Mouse (Mus musculus) lung, postnatal 0 days (tissue): ENCODE results near the gene Slc36a3. TPM values are rescaled to one million over a fixed set of nuclear protein-coding genes. Genes with fewer than 3 reads are reported as not detected.

Source experiments
- ATAC-seq: fragments of 200-750 bp; cut with Nextera tagmentation; 2 replicates; pipeline ENCODE4 v1.8.0; 2017; ENCODE audit warnings: moderate library complexity
- DNase-seq: peaks from one replicate; pipeline ENCODE4 v3.0.0-alpha.2; 2016; ENCODE audit warnings: low spot score
- H3K27ac ChIP-seq: fragments of 300-500 bp; sonication (generic); 2 replicates; pipeline ENCODE4 v1.5.1; 2014; ENCODE audit warnings: antibody characterized with exemption, mild to moderate bottlenecking, low read length, mixed read lengths
- H3K27me3 ChIP-seq: fragments of 300-500 bp; sonication (generic); replicated peaks from 2 replicates; pipeline ENCODE4 v1.6.1; 2014; ENCODE audit warnings: low read length, mixed read lengths; ENCODE audit not compliant: insufficient read depth
- H3K36me3 ChIP-seq: fragments of 300-500 bp; sonication (generic); 2 replicates; pipeline ENCODE4 v1.6.1; 2014; ENCODE audit warnings: low read length, mixed read lengths; ENCODE audit not compliant: insufficient read depth
- H3K4me1 ChIP-seq: fragments of 300-500 bp; sonication (generic); 2 replicates; pipeline ENCODE4 v1.6.1; 2014; ENCODE audit warnings: antibody characterized with exemption, low read depth, low read length, mixed read lengths; ENCODE audit not compliant: insufficient read depth
- H3K4me2 ChIP-seq: fragments of 300-500 bp; sonication (generic); replicated peaks from 2 replicates; pipeline ENCODE4 v1.6.1; 2014; ENCODE audit warnings: low read depth, mild to moderate bottlenecking, low read length, moderate library complexity, mixed read lengths
- H3K4me3 ChIP-seq: fragments of 300-500 bp; sonication (generic); 2 replicates; pipeline ENCODE4 v1.5.1; 2014; ENCODE audit warnings: low read depth, low read length
- H3K9ac ChIP-seq: fragments of 300-500 bp; sonication (generic); replicated peaks from 2 replicates; pipeline ENCODE4 v1.6.1; 2014; ENCODE audit warnings: low read depth, mild to moderate bottlenecking
- H3K9me3 ChIP-seq: fragments of 300-500 bp; sonication (generic); 2 replicates; pipeline ENCODE4 v1.6.1; 2016; ENCODE audit warnings: low read length, mixed read lengths
- CTCF ChIP-seq: IDR thresholded peaks from 2 replicates; pipeline ENCODE4 v1.5.1; 2016; ENCODE audit warnings: antibody characterized with exemption, mild to moderate bottlenecking
- EP300 ChIP-seq: IDR thresholded peaks from 2 replicates; pipeline ENCODE4 v1.6.1; 2016; ENCODE audit warnings: antibody characterized with exemption, mild to moderate bottlenecking, control low read depth
- WGBS: fragments of 180-500 bp; shearing (Covaris S2); extraction: QIAGEN DNeasy Blood & Tissue Kit; methylation state at CpG from one replicate; pipeline ENCODE4 v1.1.7; 2014; 5-methylcytosine and 5-hydroxymethylcytosine counted together
- polyA plus RNA-seq: library from polyadenylated mRNA; unstranded; fragments of >200 nt; fragmentation: Nextera tagmentation; extraction: Ambion mirVana; gene quantifications from 2 replicates; pipeline ENCODE4 v1.2.1, GENCODE M21; 2015

Gene Slc36a3
- polyA plus RNA-seq, 1 experiment from 2014 or later = not detected

- no peaks in the 10 kb centered on the region for H3K4me1 ChIP-seq
- no peak overlapping the region for H3K27ac ChIP-seq
- no peak overlapping the region for H3K4me2 ChIP-seq
- WGBS = 69% methylated on average over 15 of the region's 15 CpGs
- H3K36me3 ChIP-seq = no peaks in the 10 kb centered on the region
- ATAC-seq = no peak
- no peak overlapping the region for H3K9ac ChIP-seq
- TF ChIP-seq EP300 = no peak
- H3K27me3 ChIP-seq = no peaks in the 10 kb centered on the region
- no peaks in the 10 kb centered on the region for H3K9me3 ChIP-seq
- no peak overlapping the region for H3K4me3 ChIP-seq
- no peak for DNase-seq
Measured at GRCm38 (mm10) chr11:55136770-55137547, 14.5 kb downstream of the Slc36a3 start.

- WGBS = 87% methylated on average over 5 of the region's 5 CpGs
- Histone ChIP-seq H3K4me2 (no peak overlapping the region), H3K9me3 (no peaks in the 10 kb centered on the region), H3K4me3 (no peak overlapping the region), H3K27me3 (no peaks in the 10 kb centered on the region), H3K4me1 (no peaks in the 10 kb centered on the region), H3K27ac (no peak overlapping the region), H3K36me3 (no peaks in the 10 kb centered on the region), H3K9ac (no peak overlapping the region)
- TF ChIP-seq EP300 = no peak
- no peak for TF ChIP-seq CTCF
- DNase-seq (no peak), ATAC-seq (no peak)
Measured at GRCm38 (mm10) chr11:55134871-55135270, 16.6 kb downstream of the Slc36a3 start.

- TF ChIP-seq EP300 (no peak), CTCF (no peak)
- no peak for ATAC-seq
- 84% methylated on average over 1 of the region's 1 CpGs for WGBS
Measured at GRCm38 (mm10) chr11:55134407-55134806, 17.1 kb downstream of the Slc36a3 start.

GRCm38 (mm10) chr11:55133204-55133603 is 18.3 kb downstream of the Slc36a3 start:
- Histone ChIP-seq H3K4me3 (no peak overlapping the region), H3K9ac (no peak overlapping the region), H3K9me3 (no peaks in the 10 kb centered on the region), H3K4me2 (no peak overlapping the region), H3K4me1 (no peaks in the 10 kb centered on the region), H3K36me3 (no peaks in the 10 kb centered on the region), H3K27me3 (no peaks in the 10 kb centered on the region), H3K27ac (no peak overlapping the region)
- WGBS = 85% methylated on average over 1 of the region's 1 CpGs
- DNase-seq = no peak
- ATAC-seq = no peak
- TF ChIP-seq EP300 = no peak
- TF ChIP-seq CTCF = no peak

More at GRCm38 (mm10) chr11:55134407-55134806, 17.1 kb downstream of the Slc36a3 start:
- no peaks in the 10 kb centered on the region for H3K4me1 ChIP-seq
- no peak for DNase-seq
- no peaks in the 10 kb centered on the region for H3K36me3 ChIP-seq
- no peak overlapping the region for H3K4me3 ChIP-seq
- H3K9me3 ChIP-seq = no peaks in the 10 kb centered on the region
- H3K4me2 ChIP-seq = no peak overlapping the region
- no peak overlapping the region for H3K27ac ChIP-seq
- no peaks in the 10 kb centered on the region for H3K27me3 ChIP-seq
- H3K9ac ChIP-seq = no peak overlapping the region

- no peak overlapping the region for H3K9ac ChIP-seq
- H3K4me3 ChIP-seq = no peak overlapping the region
- no peaks in the 10 kb centered on the region for H3K36me3 ChIP-seq
- H3K27ac ChIP-seq = no peak overlapping the region
- no peaks in the 10 kb centered on the region for H3K9me3 ChIP-seq
- no peaks in the 10 kb centered on the region for H3K4me1 ChIP-seq
- 59% methylated on average over 1 of the region's 1 CpGs for WGBS
- H3K4me2 ChIP-seq = no peak overlapping the region
- no peak for DNase-seq
- no peak for ATAC-seq
- TF ChIP-seq CTCF (no peak), EP300 (no peak)
- H3K27me3 ChIP-seq = no peaks in the 10 kb centered on the region
Measured at GRCm38 (mm10) chr11:55131946-55132345, 19.6 kb downstream of the Slc36a3 start.

GRCm38 (mm10) chr11:55131077-55131742 is 20.3 kb downstream of the Slc36a3 start:
- Histone ChIP-seq H3K9me3 (no peaks in the 10 kb centered on the region), H3K4me1 (no peaks in the 10 kb centered on the region), H3K4me2 (no peak overlapping the region), H3K27ac (no peak overlapping the region), H3K9ac (no peak overlapping the region), H3K36me3 (no peaks in the 10 kb centered on the region), H3K4me3 (no peak overlapping the region), H3K27me3 (no peaks in the 10 kb centered on the region)
- DNase-seq (no peak), ATAC-seq (no peak)
- TF ChIP-seq CTCF = no peak
- TF ChIP-seq EP300 = no peak
- 82% methylated on average over 11 of the region's 11 CpGs for WGBS
